Mouse (Mus musculus) neural tube, embryonic 12.5 days (tissue): Measurements from ENCODE around the gene B4galnt1. TPM values are rescaled to one million over a fixed set of nuclear protein-coding genes. Genes with fewer than 3 reads are reported as not detected.
A peak's percentile ranks its signal among the peaks of the same experiment; 100 is the strongest.

Experiments used
- ATAC-seq: fragments of 200-750 bp; cut with Nextera tagmentation; 2 replicates; pipeline ENCODE4 v1.8.0; 2017; ENCODE audit warnings: low read depth, mild to moderate bottlenecking, moderate TSS enrichment, moderate library complexity; ENCODE audit not compliant: low FRiP score
- H3K27ac ChIP-seq: fragments of 300-500 bp; sonication (generic); 2 replicates; pipeline ENCODE4 v1.5.1; 2016
- H3K27me3 ChIP-seq: fragments of 300-500 bp; sonication (generic); replicated peaks from 2 replicates; pipeline ENCODE4 v1.6.1; 2016; ENCODE audit warnings: mild to moderate bottlenecking
- H3K36me3 ChIP-seq: fragments of 300-500 bp; sonication (generic); 2 replicates; pipeline ENCODE4 v1.6.1; 2016; ENCODE audit warnings: mild to moderate bottlenecking
- H3K4me1 ChIP-seq: fragments of 300-500 bp; sonication (generic); 2 replicates; pipeline ENCODE4 v1.6.1; 2016
- H3K4me2 ChIP-seq: fragments of 300-500 bp; sonication (generic); replicated peaks from 2 replicates; pipeline ENCODE4 v1.6.1; 2016; ENCODE audit warnings: mild to moderate bottlenecking
- H3K4me3 ChIP-seq: fragments of 300-500 bp; sonication (generic); 2 replicates; pipeline ENCODE4 v1.5.1; 2016
- H3K9ac ChIP-seq: fragments of 300-500 bp; sonication (generic); 2 replicates; pipeline ENCODE4 v1.6.1; 2016; ENCODE audit warnings: mild to moderate bottlenecking
- H3K9me3 ChIP-seq: fragments of 300-500 bp; sonication (generic); 2 replicates; pipeline ENCODE4 v1.6.1; 2016; ENCODE audit warnings: mild to moderate bottlenecking
- WGBS: fragments of 180-500 bp; shearing (Covaris S2); methylation state at CpG from one replicate; pipeline ENCODE4 v1.1.7; 2016; 5-methylcytosine and 5-hydroxymethylcytosine counted together
- polyA plus RNA-seq: library from polyadenylated mRNA; unstranded; fragments of >200 nt; fragmentation: Nextera tagmentation; extraction: Ambion mirVana; gene quantifications from 2 replicates; pipeline ENCODE4 v1.2.1, GENCODE M21; 2016

The B4galnt1 gene
- polyA plus RNA-seq, 1 experiment from 2014 or later = 31.5 TPM

DNA sequence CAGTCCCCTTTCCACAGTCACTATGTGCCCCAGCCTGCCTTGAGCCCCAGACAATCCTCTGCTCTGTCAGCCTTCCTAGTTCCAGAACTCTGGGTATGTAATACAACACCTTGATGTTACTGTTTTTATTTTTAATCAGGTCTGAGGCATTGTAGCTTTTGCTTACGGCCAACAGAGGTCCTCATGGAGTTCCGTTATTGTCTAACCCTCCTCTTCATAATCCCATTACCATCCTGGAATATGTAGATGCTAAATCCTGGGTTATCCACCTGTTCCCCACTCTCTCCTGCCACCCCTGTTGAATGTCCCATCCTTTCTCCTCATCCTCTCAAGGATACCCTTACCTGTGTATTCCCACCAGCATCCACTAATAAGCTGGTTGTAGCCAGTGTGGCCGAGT, 11.2 kb downstream of the B4galnt1 start:
- H3K27me3 ChIP-seq = peaks cover 62% of the 10 kb centered on the region
- H3K4me2 ChIP-seq = no peak overlapping the region
- WGBS = 53% methylated on average over 3 of the region's 3 CpGs
- no peak overlapping the region for H3K4me3 ChIP-seq
- no peaks in the 10 kb centered on the region for H3K9me3 ChIP-seq
- no peak overlapping the region for H3K27ac ChIP-seq
- H3K9ac ChIP-seq = no peak overlapping the region
- no peak for ATAC-seq
- no peaks in the 10 kb centered on the region for H3K36me3 ChIP-seq
- peaks cover 30% of the 10 kb centered on the region for H3K4me1 ChIP-seq

- 0 out of 2 replicates have a peak overlapping the region, but pooled peaks have one; percentile 4 for H3K4me2 ChIP-seq
- no peaks in the 10 kb centered on the region for H3K9me3 ChIP-seq
- no peak overlapping the region for H3K9ac ChIP-seq
- peaks cover 30% of the 10 kb centered on the region for H3K4me1 ChIP-seq
- H3K27ac ChIP-seq = no peak overlapping the region
- no peaks in the 10 kb centered on the region for H3K36me3 ChIP-seq
- peaks cover 62% of the 10 kb centered on the region for H3K27me3 ChIP-seq
- WGBS = 4% methylated on average over 7 of the region's 7 CpGs
- ATAC-seq = no peak
- no peak overlapping the region for H3K4me3 ChIP-seq
Measured at GRCm38 (mm10) chr10:127176756-127177155, 11.7 kb downstream of the B4galnt1 start.

GRCm38 (mm10) chr10:127177235-127177634, 12.2 kb downstream of the B4galnt1 start:
- H3K4me2 ChIP-seq = 0 out of 2 replicates have a peak overlapping the region, but pooled peaks have one; percentile 55
- ATAC-seq = no peak
- H3K4me3 ChIP-seq = no peak overlapping the region
- H3K4me1 ChIP-seq = peaks cover 30% of the 10 kb centered on the region
- H3K27ac ChIP-seq = no peak overlapping the region
- no peak overlapping the region for H3K9ac ChIP-seq
- H3K9me3 ChIP-seq = no peaks in the 10 kb centered on the region
- no peaks in the 10 kb centered on the region for H3K36me3 ChIP-seq
- WGBS = 24% methylated on average over 9 of the region's 9 CpGs
- peaks cover 59% of the 10 kb centered on the region for H3K27me3 ChIP-seq

- H3K27me3 ChIP-seq = peaks cover 58% of the 10 kb centered on the region
- 0 out of 2 replicates have a peak overlapping the region, but pooled peaks have one; percentile 29 for H3K9ac ChIP-seq
- H3K4me2 ChIP-seq = peak overlapping the region; percentile 55
- peaks cover 30% of the 10 kb centered on the region for H3K4me1 ChIP-seq
- no peak overlapping the region for H3K27ac ChIP-seq
- H3K36me3 ChIP-seq = no peaks in the 10 kb centered on the region
- H3K4me3 ChIP-seq = peak overlapping the region; percentile 13; the same call in 1 of the 2 replicates
- no peaks in the 10 kb centered on the region for H3K9me3 ChIP-seq
- under 1% methylated on average over 23 of the region's 23 CpGs for WGBS
- ATAC-seq = peak; percentile 55
Measured at GRCm38 (mm10) chr10:127177719-127178118, 12.7 kb downstream of the B4galnt1 start.

GRCm38 (mm10) chr10:127178286-127179027, 13.4 kb downstream of the B4galnt1 start:
- H3K27me3 ChIP-seq = peaks cover 66% of the 10 kb centered on the region
- peak overlapping the region; percentile 13; the same call in 1 of the 2 replicates for H3K4me3 ChIP-seq
- ATAC-seq = no peak
- no peaks in the 10 kb centered on the region for H3K9me3 ChIP-seq
- H3K4me1 ChIP-seq = peaks cover 30% of the 10 kb centered on the region
- peaks cover 4% of the 10 kb centered on the region; the same call in 1 of the 2 replicates for H3K36me3 ChIP-seq
- H3K4me2 ChIP-seq = peak overlapping the region; percentile 55
- 2% methylated on average over 41 of the region's 41 CpGs for WGBS
- H3K9ac ChIP-seq = 0 out of 2 replicates have a peak overlapping the region, but pooled peaks have one; percentile 29
- H3K27ac ChIP-seq = no peak overlapping the region

DNA sequence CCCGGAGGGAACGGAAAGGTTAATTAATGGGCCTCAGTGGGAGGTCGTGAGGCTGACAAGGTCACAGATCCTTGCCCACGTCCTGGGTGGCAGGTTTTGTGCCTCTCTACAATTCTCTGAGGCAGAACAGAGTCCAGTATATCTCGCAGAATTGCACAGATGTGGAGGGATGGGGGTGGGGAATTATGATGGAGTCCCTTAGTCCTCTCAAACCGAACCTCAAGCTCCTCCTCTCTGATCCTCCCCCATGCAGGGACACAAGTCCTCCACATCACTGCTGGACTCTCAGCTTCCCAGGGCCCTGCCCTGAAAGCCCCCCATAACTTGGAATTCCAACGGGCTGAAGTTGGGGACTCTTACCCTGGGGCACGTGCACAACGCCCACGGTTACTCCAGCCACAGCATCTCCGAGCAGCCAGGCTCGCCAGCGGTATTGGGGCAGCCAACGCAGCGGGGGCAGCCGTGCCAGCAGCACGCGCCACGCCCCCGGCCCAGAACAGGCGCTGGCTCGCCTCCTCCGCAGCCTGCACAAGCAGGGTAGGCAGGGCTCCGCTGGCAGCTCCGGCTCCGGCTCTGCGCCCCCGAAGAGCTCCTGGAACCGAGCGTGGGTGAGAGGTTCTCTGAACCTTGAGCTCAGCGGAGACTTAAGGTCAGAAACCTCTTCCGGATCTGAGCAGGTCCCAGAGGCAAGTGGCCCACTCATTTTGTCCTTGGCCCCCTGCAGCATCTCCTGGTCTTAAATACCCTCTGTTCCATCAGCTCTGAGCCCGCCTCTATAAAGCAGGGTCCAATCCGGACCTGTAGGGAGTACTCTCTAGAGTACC, 15.1 kb downstream of the B4galnt1 start, which contains the start of gene Slc26a10:
Gene Slc26a10 (minus strand): TSS at position 775 of the 824 bp plus-strand sequence.
- WGBS = 2% methylated on average over 34 of the region's 34 CpGs
- no peak for ATAC-seq
- Histone ChIP-seq H3K36me3 (peaks cover 4% of the 10 kb centered on the region; the same call in 1 of the 2 replicates), H3K27ac (no peak within 1 kb of the TSS), H3K27me3 (peaks cover 66% of the 10 kb centered on the region), H3K4me2 (peak within 1 kb of the TSS; percentile 52), H3K4me3 (peak within 1 kb of the TSS; percentile 15; the same call in 1 of the 2 replicates), H3K9ac (no peak within 1 kb of the TSS), H3K4me1 (peaks cover 40% of the 10 kb centered on the region), H3K9me3 (no peaks in the 10 kb centered on the region)

DNA sequence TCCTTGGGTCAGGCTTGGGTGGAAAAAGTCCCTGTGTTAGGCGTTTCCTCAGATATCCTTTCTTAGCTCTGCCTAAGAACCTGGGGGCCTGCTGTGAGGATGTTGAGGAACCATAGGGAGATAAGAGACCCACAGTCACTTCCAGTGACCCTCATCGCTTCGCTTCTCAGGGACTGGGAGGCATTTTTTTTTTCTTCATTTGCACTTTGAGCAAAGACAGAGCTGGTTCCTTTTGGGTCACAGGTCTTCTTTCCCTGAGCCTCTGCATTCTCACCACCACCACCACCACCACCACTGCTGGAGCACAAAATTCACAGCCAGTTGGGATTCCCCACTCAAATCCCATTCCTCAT, 15.6 kb downstream of the B4galnt1 start:
- Histone ChIP-seq H3K9me3 (no peaks in the 10 kb centered on the region), H3K36me3 (peaks cover 9% of the 10 kb centered on the region; the same call in 1 of the 2 replicates), H3K27ac (no peak overlapping the region), H3K9ac (no peak overlapping the region), H3K27me3 (peaks cover 66% of the 10 kb centered on the region), H3K4me1 (peaks cover 40% of the 10 kb centered on the region), H3K4me2 (peak overlapping the region; percentile 52), H3K4me3 (no peak overlapping the region)
- no peak for ATAC-seq
- 13% methylated on average over 3 of the region's 3 CpGs for WGBS

- H3K36me3 ChIP-seq = peaks cover 14% of the 10 kb centered on the region
Measured at GRCm38 (mm10) chr10:127181566-127181965, 16.5 kb downstream of the B4galnt1 start.

DNA sequence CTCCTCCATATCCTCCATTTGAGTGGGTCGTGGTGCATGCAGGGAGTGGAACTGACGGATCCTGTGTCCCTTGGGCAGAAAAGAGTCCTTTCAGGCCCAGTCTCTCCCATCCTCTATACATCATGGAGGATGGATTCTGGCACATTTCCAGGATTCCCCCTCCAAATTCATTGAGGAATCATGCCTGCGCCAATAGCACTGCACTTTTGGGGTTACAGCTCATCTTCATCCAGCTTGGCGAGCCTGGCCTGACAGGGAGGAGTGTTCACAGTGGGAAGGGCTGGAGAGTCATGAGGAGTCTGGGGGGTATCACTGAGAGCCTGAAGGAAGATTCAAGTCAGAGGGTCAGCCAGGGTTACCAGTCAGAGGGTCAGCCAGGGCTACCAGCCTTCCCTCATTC, 17.6 kb downstream of the B4galnt1 start:
- H3K9ac ChIP-seq = no peak overlapping the region
- H3K4me2 ChIP-seq = no peak overlapping the region
- peaks cover 43% of the 10 kb centered on the region for H3K4me1 ChIP-seq
- no peak overlapping the region for H3K4me3 ChIP-seq
- H3K9me3 ChIP-seq = no peaks in the 10 kb centered on the region
- H3K36me3 ChIP-seq = peaks cover 18% of the 10 kb centered on the region
- ATAC-seq = no peak
- peaks cover 49% of the 10 kb centered on the region for H3K27me3 ChIP-seq
- WGBS = 89% methylated on average over 4 of the region's 4 CpGs
- no peak overlapping the region for H3K27ac ChIP-seq

More at GRCm38 (mm10) chr10:127181566-127181965, 16.5 kb downstream of the B4galnt1 start:
- no peak overlapping the region for H3K9ac ChIP-seq
- H3K9me3 ChIP-seq = no peaks in the 10 kb centered on the region
- H3K4me2 ChIP-seq = no peak overlapping the region
- peaks cover 59% of the 10 kb centered on the region for H3K27me3 ChIP-seq
- no peak overlapping the region for H3K4me3 ChIP-seq
- H3K4me1 ChIP-seq = peaks cover 40% of the 10 kb centered on the region
- WGBS = 81% methylated on average over 6 of the region's 6 CpGs
- no peak for ATAC-seq
- no peak overlapping the region for H3K27ac ChIP-seq

DNA sequence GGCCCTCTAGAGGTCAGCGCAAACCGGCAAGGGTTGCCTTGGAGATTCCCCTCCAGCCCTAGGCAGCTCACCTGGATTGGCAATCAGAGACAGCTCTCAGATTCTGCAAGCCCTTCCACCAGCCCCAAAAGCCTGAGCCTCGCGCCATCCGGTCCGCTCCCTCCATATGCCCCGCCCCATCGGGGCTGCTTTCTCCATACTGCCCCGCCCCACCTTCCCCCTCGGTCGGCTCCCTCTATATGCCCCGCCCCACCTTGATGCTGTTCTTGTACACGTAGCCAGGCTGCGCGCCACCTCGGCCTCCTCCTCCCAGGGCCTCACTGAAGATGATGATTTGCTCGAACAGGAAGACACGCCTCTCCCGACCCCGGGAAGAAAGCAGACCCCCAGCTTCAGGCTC, 18.7 kb downstream of the B4galnt1 start:
- H3K27me3 ChIP-seq = peaks cover 38% of the 10 kb centered on the region
- 0 out of 2 replicates have a peak overlapping the region, but pooled peaks have one; percentile 33 for H3K9ac ChIP-seq
- 13% methylated on average over 20 of the region's 20 CpGs for WGBS

GRCm38 (mm10) chr10:127185101-127185500, 20.1 kb downstream of the B4galnt1 start:
- 71% methylated on average over 9 of the region's 9 CpGs for WGBS
- H3K9ac ChIP-seq = no peak overlapping the region
- H3K27me3 ChIP-seq = peaks cover 27% of the 10 kb centered on the region
- peaks cover 43% of the 10 kb centered on the region for H3K4me1 ChIP-seq
- peaks cover 18% of the 10 kb centered on the region for H3K36me3 ChIP-seq
- ATAC-seq = no peak
- no peaks in the 10 kb centered on the region for H3K9me3 ChIP-seq
- no peak overlapping the region for H3K27ac ChIP-seq
- H3K4me2 ChIP-seq = peak overlapping the region; percentile 16; the same call in 1 of the 2 replicates
- no peak overlapping the region for H3K4me3 ChIP-seq

More for the DNA sequence above, 18.7 kb downstream of the B4galnt1 start:
- no peak overlapping the region for H3K27ac ChIP-seq
- peak overlapping the region; percentile 32; the same call in 1 of the 2 replicates for H3K4me2 ChIP-seq
- H3K4me1 ChIP-seq = peaks cover 40% of the 10 kb centered on the region
- H3K4me3 ChIP-seq = no peak overlapping the region
- H3K9me3 ChIP-seq = no peaks in the 10 kb centered on the region
- peaks cover 18% of the 10 kb centered on the region for H3K36me3 ChIP-seq
- no peak for ATAC-seq

DNA sequence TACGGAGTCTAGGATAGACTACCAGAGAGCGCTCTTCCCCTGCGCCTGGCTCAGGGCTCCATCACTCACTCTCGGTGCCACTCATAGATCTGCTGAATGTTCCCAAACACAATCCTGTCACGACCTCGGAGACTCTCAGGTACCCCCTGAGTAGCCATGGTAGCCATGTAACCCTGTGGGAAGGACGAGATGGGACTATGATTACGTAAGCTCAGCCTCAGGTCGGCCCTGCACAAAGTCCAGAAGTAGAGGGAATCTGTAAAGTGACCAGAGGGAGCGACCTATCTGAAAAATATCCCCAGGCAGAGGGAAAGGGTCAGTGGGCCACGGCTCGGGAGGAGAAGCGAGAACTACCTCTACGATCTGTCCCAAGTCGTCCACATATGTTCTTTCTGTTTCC, 20.5 kb downstream of the B4galnt1 start:
- Histone ChIP-seq H3K9me3 (no peaks in the 10 kb centered on the region), H3K9ac (no peak overlapping the region), H3K4me2 (peak overlapping the region; percentile 16; the same call in 1 of the 2 replicates), H3K27ac (no peak overlapping the region), H3K27me3 (peaks cover 23% of the 10 kb centered on the region), H3K4me1 (peaks cover 43% of the 10 kb centered on the region), H3K4me3 (no peak overlapping the region), H3K36me3 (peaks cover 18% of the 10 kb centered on the region)
- 86% methylated on average over 15 of the region's 15 CpGs for WGBS
- ATAC-seq = no peak
